Mouse (Mus musculus): ENCODE measurements around the gene Dmd. TPM values are rescaled to one million over a fixed set of nuclear protein-coding genes. Genes with fewer than 3 reads are reported as not detected.
"Not testable (repeated sequence)": the region's sequence is repeated elsewhere in the genome, so short reads cannot be mapped to it uniquely, and the experiment has no call there.

Gene Dmd
- 10 to 100 TPM; 70.7 to 71.5 TPM for total RNA-seq (2021)
- long read RNA-seq, full-length matches to known transcripts = 8 of 24 reads
- long read RNA-seq, partial matches to known transcripts = 3 of 24 reads
- long read RNA-seq, other reads (novel, unspliced or antisense) = 13 of 24 reads

GRCm38 (mm10) chrX:82948630-82949029 lies at the start of gene Dmd:
TSS of gene Dmd (plus strand) at chrX:82948870.
- no peak for DNase-seq (ENCODE audit: low spot score in 2 of 2)

DNA sequence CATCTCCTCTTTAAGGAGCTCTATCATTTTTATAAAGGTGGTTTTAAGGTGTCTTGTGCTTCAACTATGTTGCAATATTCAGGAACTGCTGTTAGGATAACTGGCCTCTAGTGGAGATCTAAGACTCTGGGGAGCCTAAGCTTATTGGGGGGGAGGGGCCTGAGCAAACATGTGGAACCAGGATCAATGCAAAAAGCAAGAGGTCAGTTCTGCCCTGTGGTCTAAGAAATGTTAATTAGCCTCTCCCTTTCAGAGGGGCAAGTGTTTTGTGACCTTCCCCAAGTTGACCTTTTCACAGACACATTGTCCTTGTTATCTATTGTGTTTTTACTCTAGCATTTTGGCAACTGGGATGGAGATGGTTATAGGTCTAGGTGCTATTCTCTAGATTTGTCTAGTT lies 47.2 kb upstream of the Dmd start:
- no peak for DNase-seq (ENCODE audit: low spot score in 2 of 2)

- no peak for DNase-seq (ENCODE audit: low spot score in 2 of 2)
Measured at GRCm38 (mm10) chrX:82987683-82988082, 39.0 kb downstream of the Dmd start.

DNA sequence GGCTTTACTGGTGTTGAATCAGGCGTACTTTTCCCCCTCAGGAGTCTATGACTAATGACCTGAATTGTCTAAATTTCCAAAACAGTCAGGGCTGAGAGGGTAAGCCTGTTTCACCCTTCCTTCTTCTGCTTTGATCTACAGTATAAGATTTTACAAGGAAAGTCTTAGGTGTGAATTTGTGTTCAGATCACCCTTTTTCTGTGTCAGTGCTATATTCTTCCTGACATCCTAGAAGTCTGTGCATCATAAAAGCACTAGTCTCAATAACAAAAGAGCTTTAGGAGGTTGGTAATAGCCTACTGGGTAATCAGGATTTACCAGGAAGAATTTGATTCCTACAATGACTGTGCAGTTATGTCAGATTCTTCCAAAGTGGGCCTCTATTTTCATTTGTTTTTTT lies 101.5 kb downstream of the Dmd start:
- no peak for DNase-seq (ENCODE audit: low spot score in 2 of 2)

DNA sequence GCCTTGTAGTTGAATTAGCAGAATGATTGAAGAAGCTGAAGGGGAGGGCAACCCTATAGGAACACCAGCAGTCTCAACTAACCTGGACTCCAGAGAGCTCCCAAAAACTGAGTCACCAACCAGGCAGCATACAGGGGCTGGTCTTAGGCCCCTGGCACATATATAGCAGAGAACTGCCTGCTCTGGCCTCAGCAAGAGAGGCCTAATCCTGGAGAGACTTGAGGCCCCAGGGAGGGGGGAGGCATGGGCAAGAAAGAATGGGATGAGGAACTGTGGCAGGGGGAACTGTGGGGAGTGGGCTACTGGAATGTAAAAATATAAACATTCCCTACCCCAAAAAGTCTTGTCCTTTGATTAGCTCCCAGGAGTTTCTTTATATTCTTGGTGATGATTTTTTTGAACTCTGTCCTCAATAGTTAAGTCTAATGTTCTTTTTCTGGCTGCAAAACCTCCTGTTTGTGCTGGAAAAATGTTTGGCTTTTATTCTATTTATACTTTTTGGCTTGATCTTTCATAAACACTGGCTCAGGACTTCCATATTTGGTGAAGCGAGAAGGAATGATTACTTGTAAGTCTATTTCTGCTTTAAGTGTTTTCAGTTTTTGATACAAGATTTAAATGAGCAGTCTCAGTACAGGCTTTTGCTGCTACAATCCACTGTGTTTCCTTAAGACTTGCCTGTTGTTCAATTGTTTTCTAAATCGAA lies 167.7 kb downstream of the Dmd start:
- DNase-seq (ENCODE audit: low spot score in 2 of 2) = no peak

GRCm38 (mm10) chrX:83117198-83117597 lies 168.5 kb downstream of the Dmd start:
- DNase-seq (ENCODE audit: low spot score in 2 of 2) = no peak

GRCm38 (mm10) chrX:83220563-83220962 lies 271.9 kb downstream of the Dmd start:
- peak in 1 of 2 experiments; percentile 37 for DNase-seq (ENCODE audit: low spot score in 2 of 2)

DNA sequence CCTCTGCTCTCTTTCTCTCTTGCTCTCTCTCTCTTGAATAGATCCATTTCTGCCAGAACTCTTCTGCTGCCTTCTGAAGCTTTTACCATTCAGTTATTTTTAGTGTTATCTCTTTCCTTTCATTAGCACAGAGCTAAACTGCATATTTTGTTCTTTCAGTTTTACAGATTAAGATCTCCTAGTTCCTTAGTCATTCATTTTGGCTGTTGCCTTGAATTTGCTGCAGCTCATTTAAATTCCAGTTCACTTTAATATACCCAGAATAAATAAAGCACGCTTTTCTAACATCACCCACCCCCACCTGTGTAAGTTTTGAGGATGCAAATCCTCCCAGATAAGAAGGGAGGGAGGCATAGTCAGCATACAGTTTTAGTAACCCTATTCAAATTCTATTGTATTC lies 272.4 kb downstream of the Dmd start:
- DNase-seq (ENCODE audit: low spot score in 2 of 2) = peak in 1 of 2 experiments; percentile 9

GRCm38 (mm10) chrX:83487598-83487997 lies 538.9 kb downstream of the Dmd start, which contains the start of gene Tsga8:
TSS of gene Tsga8 (minus strand) at chrX:83487924.
- no peak for DNase-seq (ENCODE audit: low spot score in 2 of 2)

DNA sequence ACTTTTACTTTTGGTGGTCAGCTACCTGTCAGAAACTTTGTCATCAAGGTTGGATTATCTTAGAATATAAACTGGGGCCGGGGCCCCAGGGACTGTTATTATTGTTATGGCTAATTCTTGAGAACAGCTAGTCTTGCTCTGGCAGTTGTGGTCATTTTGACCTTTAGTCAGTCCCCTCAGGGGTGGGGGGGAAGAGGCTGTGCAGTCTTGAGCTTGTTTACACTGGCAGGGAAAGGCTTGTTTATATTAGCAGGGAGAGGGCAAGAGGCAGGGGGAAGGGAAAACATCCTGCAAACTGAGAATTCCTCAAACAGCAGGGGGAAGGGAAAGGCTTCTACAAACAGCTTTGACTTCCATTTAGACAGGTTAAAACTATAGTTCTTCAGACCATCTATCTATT lies 726.3 kb downstream of the Dmd start:
- no peak for DNase-seq (ENCODE audit: low spot score in 2 of 2)

DNA sequence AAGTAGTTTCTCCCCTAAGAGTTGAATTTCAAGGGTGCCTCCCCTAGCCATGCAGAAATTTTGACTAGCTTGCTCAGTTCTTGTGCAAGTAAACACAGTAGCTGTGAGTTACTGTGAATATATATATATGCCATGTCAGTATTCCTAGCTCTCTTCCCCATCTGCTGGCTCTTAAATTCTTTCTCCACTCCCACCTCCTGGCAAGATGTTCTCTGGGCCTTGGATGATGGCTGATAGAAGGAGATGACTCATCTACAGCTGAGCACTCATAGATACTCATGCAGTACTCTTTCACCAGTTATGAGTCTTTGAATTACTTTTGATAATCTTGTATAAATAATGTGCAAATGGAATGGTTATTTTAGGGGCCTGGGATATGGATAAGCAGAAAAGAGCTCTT lies 737.9 kb downstream of the Dmd start:
- DNase-seq (ENCODE audit: low spot score in 2 of 2) = peak in 1 of 2 experiments; percentile 8

DNA sequence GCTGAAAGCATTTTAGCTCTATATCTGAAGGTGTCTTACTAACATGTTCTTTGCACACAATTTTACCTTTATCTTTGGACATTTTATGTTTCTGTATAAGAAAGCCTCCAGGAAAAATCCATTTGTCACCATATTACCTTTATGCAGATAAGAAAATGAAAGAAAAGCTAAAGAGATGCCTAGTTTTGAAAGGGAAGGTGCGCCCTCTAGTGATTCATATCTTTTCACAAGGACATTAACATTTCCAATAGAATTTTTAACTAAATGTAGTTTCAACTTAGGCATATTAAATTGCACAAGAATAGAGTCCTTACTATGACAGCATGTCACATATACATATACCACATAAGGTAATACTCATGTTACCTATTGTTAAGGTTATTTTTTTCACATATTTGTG lies 791.9 kb downstream of the Dmd start:
- peak in 1 of 2 experiments; percentile 49 for DNase-seq (ENCODE audit: low spot score in 2 of 2)

DNA sequence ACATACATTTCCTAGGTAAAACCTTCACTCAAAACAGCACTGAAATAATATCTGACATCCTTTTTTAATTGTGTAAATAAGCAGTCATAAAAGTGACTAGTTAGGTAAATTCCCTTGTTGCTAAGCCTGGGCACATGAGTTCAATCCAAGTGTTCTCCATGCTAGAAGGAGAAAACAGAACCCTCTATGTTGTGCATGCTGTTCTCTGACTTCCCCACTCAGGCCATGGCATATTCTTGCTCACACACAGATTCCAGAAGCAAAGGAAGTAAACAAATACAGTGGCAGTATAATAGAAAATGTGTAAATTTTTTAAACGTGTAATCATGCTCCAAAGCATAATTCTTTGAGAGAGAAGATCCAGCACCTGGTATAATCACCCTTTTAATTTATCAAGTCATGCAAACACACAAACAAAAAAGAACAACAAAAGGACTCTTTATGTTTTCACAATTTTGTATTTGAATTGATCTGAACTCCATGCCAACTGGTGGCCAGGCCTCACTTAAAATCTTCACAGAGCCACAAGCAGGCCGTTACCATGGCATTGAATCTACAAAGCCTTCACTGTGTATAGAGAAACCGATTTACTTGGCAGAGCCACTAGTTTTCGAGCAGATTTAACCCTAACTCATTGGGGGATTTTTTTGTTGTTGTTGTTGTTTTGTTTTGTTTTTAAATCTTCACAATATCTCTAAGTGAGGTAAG lies 797.8 kb downstream of the Dmd start:
- DNase-seq (ENCODE audit: low spot score in 2 of 2) = no peak

GRCm38 (mm10) chrX:83787406-83787805 lies 838.7 kb downstream of the Dmd start:
- no peak for DNase-seq (ENCODE audit: low spot score in 2 of 2)

GRCm38 (mm10) chrX:83867469-83867868 lies 918.8 kb downstream of the Dmd start:
- peak in 1 of 2 experiments; percentile 28 for DNase-seq (ENCODE audit: low spot score in 2 of 2)

DNA sequence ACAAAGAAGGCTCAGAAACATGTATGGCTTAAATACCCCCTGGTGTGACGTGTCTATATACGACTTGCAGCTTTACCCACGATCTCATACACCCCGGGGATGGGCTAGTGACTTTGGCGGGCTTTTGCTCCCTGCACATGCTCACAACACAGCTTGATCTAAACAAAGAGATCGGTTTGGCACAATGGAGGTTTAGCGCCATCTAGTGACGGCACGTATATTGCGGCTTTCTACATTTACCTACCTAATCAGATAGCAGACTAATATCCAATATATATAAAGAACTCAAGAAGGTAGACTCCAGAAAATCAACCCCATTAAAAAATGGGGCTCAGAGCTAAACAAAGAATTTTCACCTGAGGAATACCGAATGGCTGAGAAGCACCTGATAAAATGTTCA lies 926.7 kb downstream of the Dmd start:
- DNase-seq (ENCODE audit: low spot score in 2 of 2) = peak in 1 of 2 experiments; percentile 31

DNA sequence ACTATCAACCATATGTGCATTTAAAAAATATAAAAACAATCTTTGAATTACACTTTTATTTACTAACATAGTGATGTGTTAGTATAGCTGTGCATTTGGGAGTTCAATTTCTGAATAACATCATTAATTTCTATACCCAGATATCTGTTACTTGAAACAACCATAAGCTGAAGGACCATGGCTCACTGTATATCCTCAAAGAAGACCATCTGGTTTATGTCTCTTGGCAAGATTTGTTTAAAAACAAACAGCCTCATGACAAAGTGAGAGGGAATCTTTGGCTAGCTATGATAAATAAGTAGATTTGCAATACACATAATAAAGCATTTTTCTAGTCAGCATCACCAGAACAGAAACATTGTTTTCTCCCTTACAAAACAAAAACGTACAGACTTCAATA lies 1027.2 kb downstream of the Dmd start:
- no peak for DNase-seq (ENCODE audit: low spot score in 2 of 2)

GRCm38 (mm10) chrX:84001294-84001693 lies 1052.6 kb downstream of the Dmd start:
- DNase-seq (ENCODE audit: low spot score in 2 of 2) = peak in 1 of 2 experiments; percentile 45

DNA sequence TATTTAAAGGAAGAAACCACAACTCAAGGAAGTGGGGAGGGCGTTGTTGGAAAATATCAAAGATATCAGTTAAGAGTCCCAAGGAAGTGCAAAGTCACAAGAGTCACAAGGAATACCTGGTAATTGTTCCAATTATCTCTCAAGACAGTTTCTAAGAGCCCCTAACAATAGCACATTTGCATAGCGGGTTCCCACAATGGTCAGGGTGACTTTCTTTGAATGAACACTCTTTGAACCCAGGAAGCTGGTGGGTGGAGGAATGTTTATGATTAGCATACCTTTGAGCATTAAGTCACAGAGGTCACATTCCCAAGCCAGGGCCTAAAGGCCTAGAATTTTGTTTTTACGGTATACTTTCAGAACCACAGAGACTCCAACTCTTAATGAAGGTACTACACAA lies 1113.8 kb downstream of the Dmd start:
- not testable (repeated sequence) for DNase-seq (ENCODE audit: low spot score in 2 of 2)

GRCm38 (mm10) chrX:84165872-84166271 lies 1217.2 kb downstream of the Dmd start:
- DNase-seq (ENCODE audit: low spot score in 2 of 2) = no peak

- no peak for DNase-seq (ENCODE audit: low spot score in 2 of 2)
Measured at GRCm38 (mm10) chrX:84241297-84241859, 1292.7 kb downstream of the Dmd start.

DNA sequence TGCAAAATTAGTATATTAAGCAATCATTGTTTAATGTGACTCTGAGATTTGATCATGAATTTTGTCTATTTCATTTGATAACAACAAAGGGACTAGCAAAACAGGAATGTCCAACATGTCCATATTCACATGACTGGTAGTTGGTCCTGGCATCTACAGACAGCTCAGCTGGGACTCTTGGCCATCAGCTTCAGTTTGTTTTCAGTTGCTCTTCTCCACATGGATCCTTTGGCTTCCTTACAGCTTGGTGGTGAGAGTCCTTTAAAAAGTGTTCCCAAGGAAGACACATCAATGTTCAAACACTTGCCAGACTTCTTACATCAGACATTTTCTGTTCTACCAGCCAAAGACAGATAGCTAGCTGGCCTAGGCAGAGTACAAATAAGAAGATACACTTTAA lies 1381.9 kb downstream of the Dmd start:
- DNase-seq (ENCODE audit: low spot score in 2 of 2) = no peak
